Mouse (Mus musculus) neural tube, embryonic 14.5 days (tissue): Measurements from ENCODE around the gene Dnajc12. TPM values are rescaled to one million over a fixed set of nuclear protein-coding genes. Genes with fewer than 3 reads are reported as not detected.
"Not testable (repeated sequence)": the region's sequence is repeated elsewhere in the genome, so short reads cannot be mapped to it uniquely, and the experiment has no call there.

ENCODE experiments used
- ATAC-seq: fragments of 200-750 bp; cut with Nextera tagmentation; 2 replicates; pipeline ENCODE4 v1.8.0; 2017; ENCODE audit warnings: low read depth, mild to moderate bottlenecking, moderate TSS enrichment, moderate library complexity
- H3K27ac ChIP-seq: fragments of 300-500 bp; sonication (generic); 2 replicates; pipeline ENCODE4 v1.5.1; 2014; ENCODE audit warnings: low read depth, mild to moderate bottlenecking, control low read depth, low read length, moderate library complexity, mixed read lengths
- H3K27me3 ChIP-seq: fragments of 300-500 bp; sonication (generic); 2 replicates; pipeline ENCODE4 v1.6.1; 2014; ENCODE audit warnings: low read length; ENCODE audit not compliant: control insufficient read depth, insufficient read depth
- H3K36me3 ChIP-seq: fragments of 300-500 bp; sonication (generic); 2 replicates; pipeline ENCODE4 v1.6.1; 2014; ENCODE audit warnings: low read length, mixed read lengths; ENCODE audit not compliant: control insufficient read depth, insufficient read depth
- H3K4me1 ChIP-seq: fragments of 300-500 bp; sonication (generic); 2 replicates; pipeline ENCODE4 v1.6.1; 2014; ENCODE audit warnings: low read length; ENCODE audit not compliant: control insufficient read depth, insufficient read depth
- H3K4me2 ChIP-seq: fragments of 300-500 bp; sonication (generic); 2 replicates; pipeline ENCODE4 v1.6.1; 2014; ENCODE audit warnings: mild to moderate bottlenecking, low read depth, low read length, control low read depth
- H3K4me3 ChIP-seq: fragments of 300-500 bp; sonication (generic); 2 replicates; pipeline ENCODE4 v1.5.1; 2014; ENCODE audit warnings: low read depth, low read length, control low read depth, mixed read lengths
- H3K9ac ChIP-seq: fragments of 300-500 bp; sonication (generic); replicated peaks from 2 replicates; pipeline ENCODE4 v1.6.1; 2014; ENCODE audit warnings: low read depth, mild to moderate bottlenecking, control low read depth, low read length, mixed read lengths
- H3K9me3 ChIP-seq: fragments of 300-500 bp; sonication (generic); 2 replicates; pipeline ENCODE4 v1.6.1; 2016; ENCODE audit warnings: low read length; ENCODE audit not compliant: control insufficient read depth
- WGBS: fragments of 180-500 bp; shearing (Covaris S2); extraction: QIAGEN DNeasy Blood & Tissue Kit; methylation state at CpG from one replicate; pipeline ENCODE4 v1.1.7; 2014; 5-methylcytosine and 5-hydroxymethylcytosine counted together
- polyA plus RNA-seq: library from polyadenylated mRNA; unstranded; fragments of >200 nt; fragmentation: Nextera tagmentation; extraction: Ambion mirVana; gene quantifications from 2 replicates; pipeline ENCODE4 v1.2.1, GENCODE M21; 2014

The Dnajc12 gene
- polyA plus RNA-seq, 1 experiment from 2014 or later: 27.2 TPM

GRCm38 (mm10) chr10:63403636-63404035 lies 21.4 kb downstream of the Dnajc12 start:
- no peaks in the 10 kb centered on the region for H3K36me3 ChIP-seq
- 91% methylated on average over 2 of the region's 2 CpGs for WGBS

GRCm38 (mm10) chr10:63410162-63410956 lies 28.1 kb downstream of the Dnajc12 start:
- no peaks in the 10 kb centered on the region for H3K9me3 ChIP-seq
- H3K27ac ChIP-seq: no peak overlapping the region
- no peak for ATAC-seq
- 69% methylated on average over 16 of the region's 16 CpGs for WGBS
- H3K27me3 ChIP-seq: no peaks in the 10 kb centered on the region
- H3K4me2 ChIP-seq: no peak overlapping the region
- no peaks in the 10 kb centered on the region for H3K36me3 ChIP-seq
- H3K9ac ChIP-seq: no peak overlapping the region
- H3K4me1 ChIP-seq: no peaks in the 10 kb centered on the region
- no peak overlapping the region for H3K4me3 ChIP-seq

More at GRCm38 (mm10) chr10:63403636-63404035, 21.4 kb downstream of the Dnajc12 start:
- H3K4me1 ChIP-seq: no peaks in the 10 kb centered on the region
- H3K4me2 ChIP-seq: no peak overlapping the region
- H3K27ac ChIP-seq: no peak overlapping the region
- H3K4me3 ChIP-seq: no peak overlapping the region
- no peak overlapping the region for H3K9ac ChIP-seq
- no peaks in the 10 kb centered on the region for H3K27me3 ChIP-seq
- H3K9me3 ChIP-seq: no peaks in the 10 kb centered on the region
- ATAC-seq: no peak

- not testable (repeated sequence) for H3K4me1 ChIP-seq, H3K9me3 ChIP-seq, H3K9ac ChIP-seq, H3K27me3 ChIP-seq, H3K4me2 ChIP-seq, H3K27ac ChIP-seq, H3K36me3 ChIP-seq, ATAC-seq, H3K4me3 ChIP-seq
- 96% methylated on average over 6 of the region's 7 CpGs for WGBS
Measured at GRCm38 (mm10) chr10:63411674-63412073, 29.4 kb downstream of the Dnajc12 start.

- no peaks in the 10 kb centered on the region for H3K9me3 ChIP-seq
Measured at GRCm38 (mm10) chr10:63412756-63413155, 30.5 kb downstream of the Dnajc12 start.

GRCm38 (mm10) chr10:63415287-63415686 lies 33.0 kb downstream of the Dnajc12 start:
- WGBS: 84% methylated on average over 7 of the region's 7 CpGs
- no peaks in the 10 kb centered on the region for H3K4me1 ChIP-seq
- no peaks in the 10 kb centered on the region for H3K27me3 ChIP-seq
- H3K36me3 ChIP-seq: no peaks in the 10 kb centered on the region
- no peak for ATAC-seq
- no peak overlapping the region for H3K27ac ChIP-seq
- H3K9me3 ChIP-seq: no peaks in the 10 kb centered on the region
- no peak overlapping the region for H3K4me2 ChIP-seq
- H3K4me3 ChIP-seq: no peak overlapping the region
- H3K9ac ChIP-seq: no peak overlapping the region

More at GRCm38 (mm10) chr10:63412756-63413155, 30.5 kb downstream of the Dnajc12 start:
- Histone ChIP-seq H3K27me3 (no peaks in the 10 kb centered on the region), H3K4me3 (no peak overlapping the region), H3K36me3 (no peaks in the 10 kb centered on the region), H3K4me2 (no peak overlapping the region), H3K9ac (no peak overlapping the region), H3K27ac (no peak overlapping the region), H3K4me1 (no peaks in the 10 kb centered on the region)
- ATAC-seq: no peak
- 92% methylated on average over 17 of the region's 17 CpGs for WGBS

- no peak for ATAC-seq
- 69% methylated on average over 7 of the region's 7 CpGs for WGBS
- H3K36me3 ChIP-seq: no peaks in the 10 kb centered on the region
- H3K4me1 ChIP-seq: no peaks in the 10 kb centered on the region
- H3K27me3 ChIP-seq: no peaks in the 10 kb centered on the region
- H3K4me2 ChIP-seq: no peak overlapping the region
- H3K9me3 ChIP-seq: no peaks in the 10 kb centered on the region
- H3K27ac ChIP-seq: no peak overlapping the region
- no peak overlapping the region for H3K9ac ChIP-seq
- no peak overlapping the region for H3K4me3 ChIP-seq
Measured at GRCm38 (mm10) chr10:63415850-63416249, 33.6 kb downstream of the Dnajc12 start.

- no peak for ATAC-seq
Measured at GRCm38 (mm10) chr10:63417061-63417460, 34.8 kb downstream of the Dnajc12 start.

GRCm38 (mm10) chr10:63421739-63422735 lies 39.8 kb downstream of the Dnajc12 start, which contains the start of gene Gm7075:
Gm7075 (minus strand) TSS chr10:63421789.
- Histone ChIP-seq H3K9ac (no peak within 1 kb of the TSS), H3K9me3 (no peaks in the 10 kb centered on the region), H3K36me3 (no peaks in the 10 kb centered on the region), H3K27me3 (no peaks in the 10 kb centered on the region), H3K27ac (no peak within 1 kb of the TSS), H3K4me2 (no peak within 1 kb of the TSS), H3K4me1 (no peaks in the 10 kb centered on the region), H3K4me3 (no peak within 1 kb of the TSS)
- ATAC-seq: no peak
- 88% methylated on average over 18 of the region's 18 CpGs for WGBS

More at GRCm38 (mm10) chr10:63417061-63417460, 34.8 kb downstream of the Dnajc12 start:
- H3K4me2 ChIP-seq: no peak overlapping the region
- H3K4me1 ChIP-seq: no peaks in the 10 kb centered on the region
- H3K27me3 ChIP-seq: no peaks in the 10 kb centered on the region
- H3K36me3 ChIP-seq: no peaks in the 10 kb centered on the region
- no peak overlapping the region for H3K9ac ChIP-seq
- no peaks in the 10 kb centered on the region for H3K9me3 ChIP-seq
- H3K27ac ChIP-seq: no peak overlapping the region
- H3K4me3 ChIP-seq: no peak overlapping the region
- WGBS: 53% methylated on average over 5 of the region's 5 CpGs

GRCm38 (mm10) chr10:63422736-63422992 lies 40.4 kb downstream of the Dnajc12 start:
- no peak overlapping the region for H3K4me2 ChIP-seq
- H3K4me1 ChIP-seq: no peaks in the 10 kb centered on the region
- no peak for ATAC-seq
- no peaks in the 10 kb centered on the region for H3K36me3 ChIP-seq
- no peak overlapping the region for H3K9ac ChIP-seq
- H3K9me3 ChIP-seq: no peaks in the 10 kb centered on the region
- H3K4me3 ChIP-seq: no peak overlapping the region
- H3K27me3 ChIP-seq: no peaks in the 10 kb centered on the region
- H3K27ac ChIP-seq: no peak overlapping the region
- 87% methylated on average over 5 of the region's 5 CpGs for WGBS
